Mouse (Mus musculus) G1E (cell line): ENCODE measurements around the gene Asic4. TPM values are rescaled to one million over a fixed set of nuclear protein-coding genes. Genes with fewer than 3 reads are reported as not detected.

Experiments
- ATAC-seq: 2 replicates; pipeline ENCODE4 v1.8.0; 2016; ENCODE audit warnings: mild to moderate bottlenecking; ENCODE audit not compliant: insufficient number of reproducible peaks, poor library complexity, low FRiP score, severe bottlenecking; ENCODE audit errors: extremely low read depth
- DNase-seq: peaks from one replicate; pipeline ENCODE4 v3.0.0; 2012; ENCODE audit warnings: low spot score
- H3K27me3 ChIP-seq: 2 replicates; pipeline ENCODE4 v1.6.1; 2012; ENCODE audit warnings: mild to moderate bottlenecking, low read length, inconsistent platforms; ENCODE audit not compliant: insufficient read depth
- H3K36me3 ChIP-seq: replicated peaks from 2 replicates; pipeline ENCODE3; 2012; ENCODE audit warnings: mild to moderate bottlenecking, inconsistent platforms
- H3K4me1 ChIP-seq: 2 replicates; pipeline ENCODE4 v1.6.1; 2012; ENCODE audit warnings: low read depth, low read length, inconsistent platforms, mixed read lengths; ENCODE audit not compliant: insufficient read depth
- H3K4me3 ChIP-seq: 2 replicates; pipeline ENCODE4 v1.5.1; 2012; ENCODE audit warnings: low read depth, mild to moderate bottlenecking, inconsistent platforms, low read length, moderate library complexity, mixed read lengths
- H3K9me3 ChIP-seq: replicated peaks from 2 replicates; pipeline ENCODE4 v1.6.1; 2012; ENCODE audit warnings: inconsistent platforms
- CTCF ChIP-seq: IDR thresholded peaks from 2 replicates; pipeline ENCODE4 v1.5.1; 2012; ENCODE audit warnings: low read depth, low read length, inconsistent platforms, mixed read lengths
- GATA1 ChIP-seq: IDR thresholded peaks from 2 replicates; pipeline ENCODE4 v1.6.1; 2012; ENCODE audit warnings: borderline replicate concordance, low read length, inconsistent platforms, mixed read lengths
- GATA2 ChIP-seq: IDR thresholded peaks from 2 replicates; pipeline ENCODE4 v1.6.1; 2012; ENCODE audit warnings: low read depth, low read length, inconsistent platforms, borderline replicate concordance
- POLR2AphosphoS5 ChIP-seq: IDR thresholded peaks from 2 replicates; pipeline ENCODE4 v1.6.1; 2012; ENCODE audit warnings: low read depth, low read length, inconsistent platforms; ENCODE audit not compliant: insufficient replicate concordance
- TAL1 ChIP-seq: conservative IDR thresholded peaks from 2 replicates; pipeline ENCODE4 v1.6.1; 2012; ENCODE audit warnings: low read depth, low read length, inconsistent platforms, mixed read lengths
- polyA plus RNA-seq: library from polyadenylated mRNA; stranded (reverse); fragments of >175 nt; gene quantifications from 2 replicates; pipeline ENCODE4 v1.2.3, GENCODE M21; 2012
- total RNA-seq, 2 experiments: library from RNA; stranded (forward) in 1 of 2; stranded (reverse) in 1 of 2; fragments of 200-1000 nt in 1 of 2; fragments of >200 nt in 1 of 2; fragmentation: Nextera tagmentation in 1 of 2; gene quantifications; 2 replicates each; pipeline ENCODE4 v1.2.3; 2014 to 2017

Asic4 gene
- 1.1 and 2.9 TPM in 2 replicates for total RNA-seq (2014; fragmentation: Nextera tagmentation)
- total RNA-seq (2017): 1.7 and 2.6 TPM in 2 replicates
- polyA plus RNA-seq: 8.7 and 8.8 TPM in 2 replicates

DNA sequence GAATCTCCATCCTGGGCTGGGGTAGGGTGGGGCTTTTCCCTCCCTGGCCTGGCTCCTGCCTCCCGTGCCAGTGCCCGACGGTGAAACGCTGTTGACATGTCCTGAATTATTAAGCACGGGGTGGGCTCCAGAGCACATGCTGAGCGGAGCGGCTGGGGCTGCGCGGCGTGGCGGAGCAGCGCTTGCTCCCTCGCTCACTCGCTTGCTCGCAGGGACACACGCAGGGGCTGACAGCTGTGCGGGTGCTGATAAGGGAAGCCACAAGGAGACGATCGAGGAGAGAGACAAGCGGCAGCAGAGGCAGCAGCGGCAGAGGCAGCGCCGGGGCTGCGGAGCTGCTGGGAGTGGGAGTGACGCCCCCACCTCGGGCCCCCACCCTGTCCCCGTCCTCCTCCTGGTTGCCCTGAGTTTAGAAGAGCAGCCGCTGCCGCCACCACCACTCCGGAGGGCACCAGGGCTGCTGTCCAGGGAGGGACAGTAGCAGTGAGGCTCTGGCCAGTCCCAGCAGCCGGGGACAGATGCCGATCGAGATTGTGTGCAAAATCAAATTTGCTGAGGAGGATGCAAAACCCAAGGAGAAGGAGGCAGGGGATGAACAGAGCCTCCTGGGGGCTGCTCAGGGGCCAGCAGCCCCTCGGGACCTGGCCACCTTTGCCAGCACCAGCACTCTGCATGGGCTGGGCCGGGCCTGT lies at the start of gene Asic4:
TSS of gene Asic4 (plus strand) at position 123 of the 692 bp plus-strand sequence.
- H3K9me3 ChIP-seq: no peaks in the 10 kb centered on the region
- no peak for TF ChIP-seq POLR2AphosphoS5
- TF ChIP-seq GATA1: no peak
- TF ChIP-seq CTCF: no peak
- TF ChIP-seq GATA2: peak; percentile 71; the same call in 1 of the 2 replicates
- TF ChIP-seq TAL1: peak; percentile 98
- peaks cover 58% of the 10 kb centered on the region for H3K27me3 ChIP-seq
- peaks cover 98% of the 10 kb centered on the region for H3K4me1 ChIP-seq
- peak; percentile 47 for ATAC-seq
- peak within 1 kb of the TSS; percentile 71 for H3K4me3 ChIP-seq
- peak; percentile 88 for DNase-seq
- no peaks in the 10 kb centered on the region for H3K36me3 ChIP-seq

DNA sequence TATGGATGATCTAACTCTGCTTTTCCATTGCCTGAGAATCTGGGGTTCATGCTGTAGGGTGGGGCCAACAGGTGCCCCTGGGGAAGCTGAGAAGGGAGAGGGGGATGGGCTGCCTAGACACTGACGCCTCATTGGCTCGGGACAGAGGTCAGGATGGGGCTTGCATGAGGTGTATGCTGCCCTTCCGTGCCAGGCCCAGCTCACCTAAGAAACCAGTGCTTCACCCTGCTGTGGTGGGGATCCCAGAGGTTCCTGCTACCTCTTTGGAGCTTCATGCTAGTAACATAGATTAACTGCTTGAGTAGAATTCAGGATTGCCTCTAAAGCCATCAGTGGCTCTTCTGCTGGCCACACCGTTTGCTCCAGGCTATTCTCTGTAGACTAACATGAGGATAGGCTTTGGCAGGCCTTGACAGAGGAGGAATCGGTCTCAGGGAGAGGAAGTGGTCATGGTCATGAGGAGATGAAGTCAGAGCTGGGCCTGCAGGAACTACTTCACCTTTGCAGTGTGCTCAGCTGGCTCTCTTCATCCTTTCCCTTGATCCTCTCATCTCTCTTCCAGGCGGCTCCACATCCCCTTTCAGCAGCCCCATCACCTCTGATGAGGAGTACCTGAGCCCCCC lies 49.6 kb upstream of the Asic4 start:
- Histone ChIP-seq H3K9me3 (no peaks in the 10 kb centered on the region), H3K4me1 (peaks cover 24% of the 10 kb centered on the region), H3K36me3 (no peaks in the 10 kb centered on the region), H3K27me3 (peaks cover 57% of the 10 kb centered on the region), H3K4me3 (no peak overlapping the region; the same call in 1 of the 2 replicates)
- no peak for TF ChIP-seq POLR2AphosphoS5
- no peak for TF ChIP-seq CTCF
- TF ChIP-seq GATA1: no peak
- no peak for TF ChIP-seq TAL1
- TF ChIP-seq GATA2: no peak
- DNase-seq (no peak), ATAC-seq (no peak)

DNA sequence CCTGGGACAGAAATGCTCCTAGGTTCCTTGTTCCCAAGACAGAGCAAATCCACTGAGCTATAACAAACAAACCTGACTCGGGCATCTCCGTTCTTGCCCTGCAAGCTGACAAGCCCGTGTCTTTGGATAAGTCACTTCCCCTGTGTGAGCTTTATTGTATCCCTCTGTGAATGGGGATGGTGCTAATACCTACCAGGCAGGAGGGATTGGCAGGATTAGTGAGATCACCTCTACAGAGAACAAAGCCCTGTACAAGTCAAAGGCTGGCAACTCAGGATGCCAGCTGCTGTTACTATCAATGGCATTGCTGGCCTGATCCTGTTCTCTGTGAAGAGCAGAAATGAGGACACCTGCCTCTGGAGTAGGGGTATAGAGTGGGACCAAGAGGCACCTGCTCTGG lies 44.7 kb upstream of the Asic4 start:
- peaks cover 3% of the 10 kb centered on the region for H3K4me1 ChIP-seq
- no peak for TF ChIP-seq TAL1
- TF ChIP-seq GATA1: no peak
- TF ChIP-seq CTCF: no peak
- TF ChIP-seq GATA2: no peak
- TF ChIP-seq POLR2AphosphoS5: no peak
- no peaks in the 10 kb centered on the region for H3K36me3 ChIP-seq
- DNase-seq: no peak
- peaks cover 74% of the 10 kb centered on the region for H3K27me3 ChIP-seq
- H3K4me3 ChIP-seq: no peak overlapping the region
- ATAC-seq: no peak
- no peaks in the 10 kb centered on the region for H3K9me3 ChIP-seq

DNA sequence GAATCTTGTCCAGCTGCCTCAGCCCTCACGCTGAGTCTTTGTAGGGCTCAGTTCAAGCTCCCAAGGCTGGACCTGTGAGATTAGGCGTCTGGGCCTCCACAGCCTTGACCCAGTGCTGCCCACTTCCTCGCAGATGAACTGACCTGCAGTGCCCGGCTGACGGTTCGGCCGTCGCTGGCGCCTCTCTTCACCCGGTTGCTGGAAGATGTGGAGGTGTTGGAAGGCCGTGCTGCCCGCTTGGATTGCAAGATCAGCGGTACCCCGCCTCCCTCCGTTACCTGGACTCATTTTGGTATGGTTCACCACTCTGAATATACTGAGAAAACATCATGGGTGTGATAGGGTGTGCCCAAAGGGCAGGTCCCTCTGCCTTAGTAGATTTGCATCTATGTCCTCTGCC lies 44.1 kb upstream of the Asic4 start:
- no peak for TF ChIP-seq POLR2AphosphoS5
- TF ChIP-seq TAL1: no peak
- TF ChIP-seq CTCF: no peak
- Histone ChIP-seq H3K4me1 (no peaks in the 10 kb centered on the region), H3K9me3 (no peaks in the 10 kb centered on the region), H3K27me3 (peaks cover 74% of the 10 kb centered on the region), H3K4me3 (no peak overlapping the region), H3K36me3 (no peaks in the 10 kb centered on the region)
- ATAC-seq: no peak
- no peak for DNase-seq

DNA sequence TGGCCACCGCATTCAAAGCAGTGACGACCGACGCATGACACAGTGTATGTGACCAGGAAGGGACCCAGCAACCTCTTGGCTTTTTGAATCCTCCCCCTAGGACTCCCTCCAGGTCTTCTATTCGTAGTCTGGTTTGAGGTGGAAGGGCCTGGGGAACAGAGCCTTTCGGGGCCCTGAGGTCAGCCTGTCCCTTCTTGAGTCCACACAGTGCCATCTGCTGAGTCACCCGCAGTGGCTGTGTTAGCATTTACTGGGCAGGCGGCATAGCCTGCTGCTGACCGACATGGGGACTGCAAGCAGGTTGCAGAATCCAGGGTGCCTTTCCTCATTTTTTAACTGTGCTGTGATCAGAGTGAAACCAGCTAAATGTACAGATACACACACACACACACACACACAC lies 43.2 kb upstream of the Asic4 start:
- H3K4me1 ChIP-seq: no peaks in the 10 kb centered on the region
- no peaks in the 10 kb centered on the region for H3K9me3 ChIP-seq
- ATAC-seq (no peak), DNase-seq (no peak)
- TF ChIP-seq GATA2 (no peak), CTCF (no peak)
- peaks cover 70% of the 10 kb centered on the region for H3K27me3 ChIP-seq
- H3K36me3 ChIP-seq: no peaks in the 10 kb centered on the region
- H3K4me3 ChIP-seq: no peak overlapping the region

DNA sequence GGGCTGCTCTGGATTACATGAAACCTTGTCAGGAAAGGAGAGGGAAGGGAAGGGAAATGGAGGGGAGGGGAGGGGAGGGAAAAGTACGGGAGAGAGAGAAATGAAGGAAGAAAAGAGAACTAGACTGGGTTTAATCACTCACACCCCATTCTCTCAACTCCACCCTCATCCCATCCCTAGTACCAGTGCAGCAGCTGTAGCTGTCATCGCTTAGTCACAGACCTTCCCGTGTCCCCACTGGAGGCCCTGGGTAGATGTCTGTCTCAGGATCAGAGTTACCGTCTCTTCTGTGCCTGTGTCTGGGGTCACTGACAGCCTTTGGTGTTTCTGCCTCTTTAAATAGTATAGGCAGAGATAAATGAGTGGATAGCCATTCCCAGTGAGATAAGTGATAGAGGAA lies 42.0 kb upstream of the Asic4 start:
- ATAC-seq: no peak
- H3K36me3 ChIP-seq: no peaks in the 10 kb centered on the region

More for the DNA sequence above, 42.0 kb upstream of the Asic4 start:
- H3K9me3 ChIP-seq: no peaks in the 10 kb centered on the region
- no peaks in the 10 kb centered on the region for H3K4me1 ChIP-seq
- peaks cover 63% of the 10 kb centered on the region for H3K27me3 ChIP-seq
- no peak overlapping the region for H3K4me3 ChIP-seq
- TF ChIP-seq POLR2AphosphoS5: no peak
- TF ChIP-seq CTCF: no peak
- TF ChIP-seq GATA1: no peak
- TF ChIP-seq GATA2: no peak
- DNase-seq: no peak
